Mouse (Mus musculus) retina, postnatal 7 days (tissue): ENCODE data around the gene Tmem200b.
A peak's percentile ranks its signal among the peaks of the same experiment; 100 is the strongest.

Source experiments
- DNase-seq: peaks from one replicate; pipeline ENCODE4 v3.0.0-alpha.2; 2012; ENCODE audit warnings: low read depth, low spot score

Tmem200b gene

DNA sequence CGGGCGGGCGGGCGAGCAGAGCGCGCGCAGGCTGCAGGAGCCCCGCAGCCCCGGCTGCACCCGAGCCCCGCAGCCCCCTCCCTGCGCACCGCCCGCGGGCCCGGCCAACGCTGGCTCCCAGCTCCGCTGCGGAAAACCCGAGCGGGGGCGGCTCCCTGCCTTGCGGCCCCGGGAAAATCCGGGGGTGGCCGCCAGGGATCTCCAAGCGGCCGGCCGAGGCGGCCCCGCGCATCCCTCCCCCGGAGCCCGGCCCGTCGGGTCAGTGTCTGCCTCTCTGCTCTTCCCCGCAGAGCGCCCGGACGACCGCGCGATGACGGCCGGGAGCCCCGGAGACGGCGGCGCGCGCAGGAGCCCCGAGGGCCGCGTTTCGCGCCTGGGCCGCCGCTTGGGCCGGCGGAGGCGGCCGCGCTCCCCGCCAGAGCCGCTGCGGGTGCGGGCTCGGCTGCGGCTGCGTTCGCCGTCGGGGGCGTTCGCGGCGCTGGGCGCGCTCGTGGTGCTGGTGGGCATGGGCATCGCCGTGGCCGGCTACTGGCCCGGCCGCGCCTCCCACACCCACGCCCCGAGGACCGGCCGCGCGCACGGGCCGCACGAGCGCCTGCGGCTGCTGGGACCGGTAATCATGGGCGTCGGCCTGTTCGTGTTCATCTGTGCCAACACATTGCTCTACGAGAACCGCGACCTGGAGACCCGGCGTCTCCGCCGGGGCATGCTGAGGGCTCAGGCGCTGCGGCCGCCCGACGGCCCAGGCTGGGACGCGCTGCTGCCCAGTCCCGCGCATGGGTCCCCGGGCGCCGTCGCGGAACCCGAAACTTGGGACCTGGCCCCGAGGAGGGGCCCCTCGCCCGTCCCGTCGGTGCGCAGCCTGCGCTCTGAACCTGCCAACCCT is at the start of gene Tmem200b:
Gene Tmem200b, plus strand, starts transcription at position 311 of the 886 bp plus-strand sequence.
- DNase-seq: no peak

DNA sequence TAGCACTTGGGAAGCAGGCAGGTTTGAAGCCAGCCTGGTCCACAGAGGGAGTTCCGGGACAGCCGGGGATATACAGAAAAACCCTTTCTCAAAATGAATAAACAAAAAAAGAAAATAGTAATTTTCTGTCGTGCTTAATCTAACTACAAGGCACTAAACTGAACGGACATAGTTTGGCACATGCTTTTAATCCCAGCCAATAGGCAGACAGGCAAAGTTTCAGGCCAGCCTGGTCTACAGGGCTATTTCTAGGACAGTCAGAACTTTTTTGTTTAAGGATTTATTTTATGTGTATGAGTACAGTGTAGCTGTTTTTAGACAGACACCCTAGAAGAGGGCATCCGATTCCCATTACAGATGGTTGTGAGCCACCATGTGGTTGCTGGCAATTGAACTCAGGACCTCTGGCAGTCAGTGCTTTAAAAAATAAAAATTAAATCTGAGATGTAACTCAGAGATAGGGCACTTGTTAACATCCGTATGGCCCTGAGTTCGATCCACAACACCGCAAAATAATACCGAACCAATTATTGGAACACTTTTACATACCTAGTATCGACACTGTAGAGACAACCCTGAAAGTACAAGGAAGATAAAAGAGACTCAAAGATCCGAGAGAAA is 48.8 kb upstream of the Tmem200b start:
- DNase-seq: no peak

DNA sequence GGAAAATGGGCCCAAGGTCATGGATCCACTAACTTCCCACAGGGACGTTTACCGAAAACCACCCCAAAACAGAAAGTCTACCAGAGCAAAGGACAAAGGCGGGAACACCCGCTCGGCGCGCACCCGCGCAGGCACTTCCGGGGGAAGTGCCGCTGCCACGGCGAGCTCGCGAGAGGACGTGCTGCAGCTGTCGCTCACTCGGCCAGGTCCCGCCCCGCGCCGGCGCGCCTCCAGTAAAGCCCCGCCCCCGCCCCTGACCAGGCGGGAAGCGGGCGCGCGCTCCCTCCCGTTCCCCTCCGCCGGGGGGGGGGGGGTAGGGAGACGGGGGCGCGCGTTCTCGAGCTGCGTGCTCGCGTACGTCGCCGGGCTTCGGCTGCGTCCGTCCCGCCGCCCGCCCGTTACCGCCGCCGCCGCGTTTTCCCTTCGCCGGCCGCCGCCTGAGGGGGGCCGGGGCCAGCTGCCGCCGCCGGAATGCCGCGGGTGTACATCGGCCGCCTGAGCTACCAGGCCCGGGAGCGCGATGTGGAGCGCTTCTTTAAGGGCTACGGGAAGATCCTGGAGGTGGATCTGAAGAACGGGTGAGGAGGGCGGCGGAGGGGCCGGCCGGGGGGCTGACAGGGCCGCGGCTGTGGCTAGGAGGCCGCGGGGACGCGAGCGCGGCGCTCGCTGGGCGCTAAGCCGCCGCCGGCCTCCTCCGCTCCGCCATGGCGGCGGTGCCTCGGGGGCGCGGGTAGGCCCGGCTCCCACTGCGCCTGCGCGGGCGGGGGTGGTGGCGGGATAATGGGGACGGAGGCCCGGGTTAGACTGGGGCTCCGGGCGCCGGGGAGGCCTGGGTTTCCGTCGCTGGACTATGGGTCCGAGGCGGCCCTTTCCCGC is 48.0 kb upstream of the Tmem200b start, which contains the start of gene Srsf4:
Gene Srsf4, plus strand, starts transcription at position 325 of the 876 bp plus-strand sequence.
- DNase-seq: peak; percentile 89

DNA sequence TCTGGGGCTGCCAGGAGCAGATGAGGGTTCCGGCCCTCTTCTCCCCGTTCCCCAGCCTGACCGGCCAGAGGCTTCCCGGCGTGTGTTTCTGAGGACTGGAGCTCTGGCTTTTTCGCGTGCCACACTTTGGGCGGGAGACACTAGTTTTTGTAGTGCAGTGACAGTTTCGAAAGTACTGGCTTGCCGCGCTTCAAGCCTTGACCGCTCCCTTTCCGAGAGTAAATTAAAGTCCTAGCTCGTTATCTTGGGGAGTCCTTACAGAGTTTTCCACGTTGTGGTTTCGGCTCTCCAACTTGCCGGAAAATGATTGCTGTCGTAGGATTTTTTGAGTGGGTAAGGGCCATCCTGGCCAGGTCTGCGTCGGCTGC is 47.4 kb upstream of the Tmem200b start:
- no peak for DNase-seq

DNA sequence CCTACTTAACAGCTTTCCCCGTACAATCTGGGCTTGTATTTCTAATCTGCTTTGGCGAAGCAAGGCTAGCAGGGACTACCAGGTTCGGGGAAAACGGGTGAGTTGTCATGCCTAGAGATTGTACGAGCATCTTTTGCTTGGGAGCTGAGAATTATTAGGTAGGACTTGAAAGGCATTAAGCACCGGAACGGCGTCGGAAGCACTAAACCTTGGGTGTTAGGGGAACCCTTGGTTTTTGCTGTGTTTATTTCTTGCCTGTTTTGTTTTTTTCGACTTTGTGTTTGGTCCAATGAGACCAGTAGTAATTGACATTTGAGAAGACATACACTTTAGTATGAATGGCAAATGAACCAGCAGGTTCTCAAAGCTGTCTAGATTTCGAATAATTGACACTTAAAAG is 47.0 kb upstream of the Tmem200b start:
- DNase-seq: no peak

DNA sequence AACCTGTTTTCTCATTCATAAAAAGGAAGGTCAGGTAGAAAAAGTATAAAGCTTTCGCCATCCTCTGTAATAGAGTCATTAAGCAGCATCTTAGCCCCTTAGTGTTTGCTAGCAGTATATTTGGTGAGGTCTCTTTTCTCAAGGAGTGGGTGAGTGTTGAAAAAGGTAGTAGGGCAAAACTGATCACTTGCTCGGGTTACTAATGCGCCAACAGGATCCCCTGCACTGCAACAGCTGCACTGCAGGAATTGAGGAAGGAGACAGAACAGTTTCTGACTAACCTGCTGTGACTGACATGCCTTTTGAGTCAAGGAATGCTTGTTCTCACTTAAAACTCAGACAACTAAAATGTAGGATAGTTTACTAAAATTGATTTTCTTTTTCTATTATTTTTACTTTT is 46.3 kb upstream of the Tmem200b start:
- DNase-seq: no peak

DNA sequence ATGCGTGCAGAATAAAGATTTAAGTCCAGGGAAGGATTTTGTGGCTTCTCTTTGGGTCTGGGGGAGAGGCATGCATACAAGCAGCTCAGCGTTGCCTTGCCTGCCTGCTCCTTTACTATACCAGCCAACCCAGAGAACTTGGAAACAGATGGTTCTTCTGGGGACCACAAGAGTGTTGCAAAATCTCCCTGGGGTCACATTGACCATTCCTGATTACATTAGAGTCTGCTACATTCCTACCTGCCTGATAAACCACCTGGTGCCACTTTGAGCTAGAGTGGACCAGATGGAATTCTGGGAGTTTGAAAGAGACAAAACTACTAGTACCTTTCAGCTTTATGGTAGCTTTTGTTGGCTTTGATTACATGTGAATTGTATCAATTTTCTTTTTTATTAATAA is 44.7 kb upstream of the Tmem200b start:
- no peak for DNase-seq

DNA sequence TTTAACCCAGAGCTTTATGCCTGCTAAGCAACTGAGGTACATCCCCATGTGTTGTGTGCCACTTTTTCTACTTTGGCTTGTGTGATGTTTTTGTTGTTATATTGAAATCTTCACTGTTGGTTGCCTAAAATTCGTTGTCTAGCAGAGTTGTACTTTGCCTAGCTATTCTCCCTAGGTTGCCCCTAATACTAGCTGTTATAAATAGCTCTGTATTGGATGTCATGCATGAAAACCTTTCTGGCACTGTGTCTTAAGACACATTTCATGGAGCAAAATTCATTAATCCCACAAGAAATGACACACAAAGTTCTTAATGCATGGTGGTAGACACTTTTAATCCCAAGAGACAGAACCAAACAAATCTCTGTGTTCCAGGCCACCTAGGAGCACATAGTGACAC is 41.9 kb upstream of the Tmem200b start:
- no peak for DNase-seq

DNA sequence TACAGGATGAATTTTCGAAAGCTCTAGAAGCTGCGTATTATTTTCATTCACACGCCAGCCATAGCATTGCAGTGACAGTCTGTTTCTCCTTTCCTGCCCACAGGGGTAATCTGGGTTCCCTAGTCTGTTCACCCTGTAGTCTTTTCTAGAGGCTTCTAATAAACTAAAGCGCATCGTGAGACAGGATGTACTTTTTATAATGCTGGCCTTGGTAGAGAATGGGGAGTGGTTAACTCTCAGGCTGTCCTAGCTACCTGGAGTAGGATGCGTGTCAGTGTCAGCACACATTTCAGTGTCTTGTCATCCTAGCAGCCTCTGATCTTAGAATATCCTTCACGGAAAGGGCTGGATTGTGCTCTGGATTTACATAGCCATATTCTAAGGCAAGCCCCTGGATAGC is 40.3 kb upstream of the Tmem200b start:
- DNase-seq: no peak

DNA sequence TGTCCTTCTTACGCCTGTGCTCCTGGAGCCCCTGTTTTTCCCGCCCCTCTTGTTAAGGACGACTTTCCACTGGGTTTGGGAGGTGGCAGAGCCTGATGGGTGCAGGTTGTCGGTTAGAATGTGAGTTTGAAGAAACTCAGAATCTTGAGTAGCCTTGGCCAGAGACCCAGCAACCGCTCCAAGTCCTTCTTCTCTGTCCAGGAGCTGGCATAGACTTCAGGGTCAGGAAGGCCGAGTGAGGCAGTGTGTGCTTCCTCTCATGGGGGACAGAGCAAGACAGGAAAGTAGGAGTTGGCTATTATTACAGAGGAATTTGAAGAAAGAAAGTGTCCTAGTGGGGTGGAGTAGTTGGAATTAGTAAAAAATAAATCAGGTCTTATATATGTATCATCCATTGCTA is 38.0 kb upstream of the Tmem200b start:
- DNase-seq: no peak

DNA sequence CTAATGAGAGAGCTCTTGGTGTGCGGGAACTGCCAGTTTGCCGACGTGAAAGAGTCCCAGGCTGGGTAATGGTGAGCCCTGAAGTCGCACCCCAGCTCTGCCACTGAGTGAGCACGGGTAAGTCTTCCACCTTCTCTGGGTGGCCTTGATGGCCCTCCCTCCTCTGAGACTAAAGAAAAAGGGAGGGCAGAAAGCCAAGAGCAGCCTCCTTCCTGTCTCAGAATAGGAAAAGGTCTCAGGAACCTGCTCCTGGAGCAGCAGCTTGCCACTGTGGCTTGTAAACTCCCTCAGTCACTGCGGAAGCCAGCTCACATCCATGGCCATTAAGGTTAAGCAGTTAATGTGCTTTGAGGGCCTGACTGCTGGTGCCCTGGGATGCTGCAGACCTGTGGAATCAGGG is 36.2 kb upstream of the Tmem200b start:
- DNase-seq: no peak

DNA sequence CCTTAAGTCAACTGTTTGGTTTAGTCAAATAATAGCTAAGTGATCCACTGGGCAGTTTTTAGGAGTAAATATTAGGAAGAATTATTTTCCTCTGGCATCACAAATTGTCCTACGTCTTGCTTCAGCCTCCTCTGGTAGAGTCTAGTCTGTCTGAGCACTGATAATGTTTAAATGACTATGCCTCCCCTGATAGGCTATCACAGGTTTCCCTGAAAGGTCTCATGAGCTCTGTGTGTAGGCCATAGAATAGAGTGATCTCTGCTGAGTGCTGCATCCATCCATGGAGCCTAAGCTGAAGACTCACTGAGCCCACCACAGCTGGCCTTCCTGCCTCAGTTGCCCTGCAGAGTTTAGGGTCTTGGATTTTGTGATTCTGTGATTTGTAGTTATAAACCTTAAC is 33.0 kb upstream of the Tmem200b start:
- DNase-seq: no peak

DNA sequence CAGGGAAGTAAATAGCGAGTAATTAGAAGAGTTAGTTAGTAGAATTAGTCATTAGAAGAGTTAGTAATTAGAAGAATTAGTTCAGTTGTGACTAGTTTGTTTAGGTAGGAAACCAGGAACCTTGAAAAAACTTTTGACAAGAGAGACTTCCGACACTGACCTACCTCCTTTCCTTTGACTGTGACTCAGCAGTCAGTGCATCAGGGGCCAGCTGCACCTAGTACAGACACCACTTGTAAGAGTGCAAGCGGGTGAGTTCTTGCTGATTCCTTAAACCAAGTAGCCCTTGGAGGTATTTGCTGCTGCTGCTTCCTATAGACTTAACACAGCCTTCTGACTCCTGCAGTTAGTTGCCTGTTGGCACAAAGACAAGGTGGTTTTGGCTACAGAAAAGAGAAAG is 30.9 kb upstream of the Tmem200b start:
- DNase-seq: no peak

DNA sequence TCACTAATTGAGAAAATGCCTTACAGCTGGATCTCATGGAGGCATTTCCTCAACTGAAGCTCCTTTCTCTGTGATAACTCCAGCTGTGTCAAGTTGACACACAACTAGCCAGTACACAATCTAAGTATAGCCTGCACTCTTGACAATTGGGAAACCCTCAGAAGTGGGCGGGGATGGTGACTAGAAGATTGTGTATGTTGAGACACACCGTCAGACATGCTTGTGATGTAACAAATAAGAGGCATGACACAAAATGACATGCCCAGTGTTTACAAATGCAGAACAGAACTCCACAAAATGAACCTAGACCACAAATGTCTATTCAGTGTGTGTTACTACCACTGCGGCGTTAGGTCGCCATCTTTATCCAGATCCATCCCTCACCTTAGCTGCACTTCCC is 24.5 kb upstream of the Tmem200b start:
- no peak for DNase-seq

DNA sequence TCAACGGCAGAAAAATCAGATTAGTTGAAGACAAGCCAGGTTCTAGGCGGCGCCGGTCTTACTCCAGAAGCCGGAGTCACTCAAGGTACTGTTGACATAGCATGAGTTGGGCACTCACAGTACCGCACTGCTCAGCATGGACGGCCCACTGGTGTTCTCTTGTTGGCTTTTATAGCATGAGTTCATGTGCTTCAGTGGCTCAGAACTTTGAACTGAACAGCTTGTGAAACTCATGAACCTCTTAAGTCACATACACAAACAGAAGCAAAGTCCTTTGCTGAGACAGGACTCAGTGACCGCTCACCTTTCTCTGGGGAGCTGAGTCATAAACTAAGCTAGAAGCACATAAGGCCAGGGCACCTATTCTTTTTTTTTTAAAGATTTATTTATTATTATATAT is 23.8 kb upstream of the Tmem200b start:
- DNase-seq: no peak

DNA sequence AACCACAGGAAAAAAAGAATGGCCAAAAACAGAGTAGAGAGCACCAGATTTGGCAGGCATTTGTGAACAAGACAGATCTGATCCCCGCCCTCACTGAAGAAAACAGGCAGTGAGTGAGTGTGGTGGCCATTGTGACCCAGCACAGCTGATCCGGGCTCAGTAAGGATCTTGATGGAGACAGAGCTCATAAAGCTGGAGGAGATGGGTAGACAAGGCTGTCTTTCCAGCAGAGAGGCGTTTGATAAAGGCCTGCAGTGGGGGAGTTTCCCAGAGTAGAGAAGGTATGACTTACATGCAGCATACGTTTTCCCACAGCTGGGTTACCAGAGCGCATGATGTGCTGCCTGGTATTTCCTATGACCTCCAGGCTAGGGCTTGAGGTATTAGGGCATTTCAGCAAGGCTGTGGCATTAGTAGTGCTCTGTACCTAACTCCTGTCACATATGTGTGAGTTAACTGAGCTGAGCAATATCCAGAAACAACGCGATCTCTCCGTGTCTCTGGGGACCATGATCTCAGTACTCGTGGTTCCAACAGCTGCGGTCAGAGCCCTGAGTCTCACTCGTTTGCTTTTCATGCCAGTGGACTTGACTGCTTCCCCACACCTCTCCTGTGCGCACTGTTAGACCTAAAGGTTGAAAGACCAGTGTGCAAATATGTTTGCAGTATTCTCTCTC is 22.9 kb upstream of the Tmem200b start:
- no peak for DNase-seq

DNA sequence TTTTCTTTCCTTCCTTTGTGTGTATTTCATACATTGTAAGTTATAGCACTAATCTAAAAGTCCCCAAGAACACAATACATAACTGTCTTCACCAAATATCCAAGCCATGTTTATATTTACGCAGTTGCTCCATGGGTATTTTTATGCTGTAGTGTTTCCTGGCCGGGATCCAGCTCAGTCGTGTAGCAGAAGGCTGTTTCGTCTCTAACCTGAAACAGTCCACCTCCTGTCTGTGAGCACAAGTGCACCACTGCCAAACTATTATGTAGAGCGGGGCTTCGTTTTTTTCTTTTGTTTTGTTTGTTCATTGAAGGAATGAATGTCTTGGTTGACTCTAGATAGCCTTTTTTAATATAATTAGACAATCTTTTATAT is 22.4 kb upstream of the Tmem200b start:
- DNase-seq: no peak

DNA sequence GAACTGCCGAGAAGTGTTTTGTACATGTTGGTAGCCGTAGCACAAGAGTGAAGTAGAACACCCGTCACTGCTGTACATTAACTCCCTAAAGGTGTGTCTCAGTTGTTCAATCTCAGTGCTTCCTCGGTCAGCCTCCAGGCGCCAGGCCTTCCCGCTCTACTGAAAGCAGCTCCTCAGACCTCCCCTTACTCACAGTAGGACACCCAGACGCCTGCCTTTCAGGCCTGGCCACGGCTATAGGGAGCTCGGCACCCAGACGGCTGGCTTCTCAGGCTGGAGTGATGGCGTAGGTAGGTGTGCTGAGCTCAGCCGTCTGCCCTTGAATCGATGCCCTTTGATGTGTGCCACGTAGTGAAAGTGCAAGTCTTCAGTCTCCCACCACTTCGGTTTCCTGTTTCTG is 20.5 kb upstream of the Tmem200b start:
- no peak for DNase-seq

DNA sequence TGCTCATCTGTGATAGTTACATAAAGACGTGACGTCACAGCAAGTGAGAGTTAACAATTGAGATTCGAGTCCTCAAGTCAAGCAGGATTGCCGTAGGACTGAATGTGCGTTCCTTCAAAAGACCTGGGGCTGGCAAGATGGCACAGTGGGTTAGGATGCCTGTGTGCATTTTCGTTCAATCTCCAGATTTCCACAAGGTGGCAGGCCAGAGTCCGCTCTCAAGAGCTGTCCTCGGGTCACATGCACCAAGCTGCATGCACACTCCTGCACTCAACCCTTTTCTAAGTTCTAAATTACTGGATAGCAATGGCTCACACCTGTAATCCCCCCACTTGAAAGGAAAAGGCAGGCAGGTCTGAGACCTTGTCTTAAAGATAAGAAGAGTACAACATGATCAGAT is 17.1 kb upstream of the Tmem200b start:
- no peak for DNase-seq

DNA sequence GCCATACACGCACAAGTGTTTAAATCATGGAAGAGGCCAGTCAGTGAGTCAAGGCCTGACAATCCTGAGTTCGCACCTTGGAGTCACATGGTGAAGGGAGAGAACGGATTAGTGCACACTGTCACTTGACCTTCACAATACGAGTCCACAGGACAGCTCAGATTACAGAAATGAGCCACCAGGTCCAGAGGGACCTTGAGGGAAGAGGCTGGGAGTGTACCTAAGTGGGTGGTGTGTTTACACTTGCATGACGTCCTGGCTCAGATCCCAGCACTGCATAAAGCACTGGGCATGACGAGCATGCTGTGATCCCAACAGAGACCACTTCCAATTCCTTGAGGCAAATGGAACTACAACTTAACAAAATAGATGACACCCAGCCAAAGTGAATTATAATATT is 15.1 kb upstream of the Tmem200b start:
- no peak for DNase-seq

DNA sequence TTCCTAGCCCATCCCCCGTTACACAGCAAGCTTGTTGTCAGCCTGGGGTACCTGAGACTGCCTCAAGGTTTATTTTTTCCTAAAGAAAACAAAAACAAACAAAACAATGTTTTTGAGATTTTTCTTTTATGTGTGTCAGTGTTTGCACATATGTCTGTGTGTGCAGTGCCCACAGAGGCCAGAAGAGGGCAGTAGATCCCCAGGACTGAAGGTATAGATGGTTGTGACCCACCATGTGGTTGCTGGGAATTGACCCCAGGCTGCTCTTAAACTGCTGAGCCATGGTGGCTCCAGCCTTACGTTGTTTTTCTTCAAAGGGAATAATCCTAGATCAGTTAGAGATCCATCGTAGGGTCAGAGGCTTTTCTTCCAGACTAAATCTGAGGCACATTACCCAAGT is 13.7 kb upstream of the Tmem200b start:
- no peak for DNase-seq
